Mouse (Mus musculus) cerebellum, adult 2 months (tissue): ENCODE results near the gene Zranb2.

Source experiments
- CTCF ChIP-seq: fragments of 200-500 bp; IDR thresholded peaks from 2 replicates; pipeline ENCODE4 v1.5.1; 2011; ENCODE audit warnings: low read depth, mild to moderate bottlenecking, control low read depth, low read length, moderate library complexity, borderline replicate concordance; ENCODE audit not compliant: insufficient read depth
- POLR2A ChIP-seq: fragments of 200-500 bp; IDR thresholded peaks from 2 replicates; pipeline ENCODE4 v1.6.1; 2011; ENCODE audit warnings: low read length, control low read depth, borderline replicate concordance; ENCODE audit not compliant: insufficient read depth

- TF ChIP-seq CTCF = no peak
- TF ChIP-seq POLR2A = no peak
Measured at GRCm38 (mm10) chr3:157534786-157535415, 941 bp downstream of the Zranb2 start.
